Mouse (Mus musculus): Measurements from ENCODE around the gene Plppr2.

- TF ChIP-seq CTCF (IDR thresholded peaks at IDR 0.05; ENCODE audit: low read depth), result no peak
- TF ChIP-seq EP300 (IDR thresholded peaks at IDR 0.05; ENCODE audit: low read depth), result no peak
Observed at GRCm38 (mm10) chr9:21923036-21923435, 13.8 kb upstream of the Plppr2 start.

Data from liver, embryonic 14.5 days (tissue).